25 mouse cellular contexts compared by ENCODE assay signal in genomic region chr5:44576682-44577349, GRCm38 (mm10).
A peak's percentile ranks its signal among the peaks of the same experiment; 100 is the strongest.
DNase-seq lines count a peak whose midpoint lies in the region; ATAC-seq and TF ChIP-seq lines count a peak whose summit lies in the region.
"Had no signal": no experiment of that assay in that cellular context is flagged by ENCODE, and none has a peak within 500 bp of the region (broad histone marks: within the 10 kb centered on the region; RNA-seq: fewer than 3 reads in every experiment).

No protein-coding gene starts in this region.

- H3K9me3 ChIP-seq in intestine, embryonic 14.5 days (ENCODE audit: control insufficient read depth, low read length) = no peaks in the 10 kb centered on the region
- H3K9me3 ChIP-seq in intestine, postnatal 0 days (ENCODE audit: control insufficient read depth) = no peaks in the 10 kb centered on the region
- no peaks in the 10 kb centered on the region for H3K9me3 ChIP-seq in kidney, embryonic 16.5 days (ENCODE audit: low read length)
- no peaks in the 10 kb centered on the region for H3K9me3 ChIP-seq in stomach, embryonic 14.5 days (ENCODE audit: control insufficient read depth, low read depth, low read length)
- H3K9me3 ChIP-seq in stomach, postnatal 0 days (ENCODE audit: control insufficient read depth, low read length) = no peaks in the 10 kb centered on the region
- H3K9me3 ChIP-seq: embryonic facial prominence, embryonic 13.5 days; G1E; hindbrain, embryonic 12.5 days; hindbrain, embryonic 15.5 days had no signal

- no peak for DNase-seq in intestine, embryonic 14.5 days (ENCODE audit: low spot score)
- DNase-seq in kidney, postnatal 36 days = no peak
- DNase-seq in stomach, postnatal 0 days (ENCODE audit: low spot score) = no peak
- DNase-seq in retina, postnatal 1 day = no peak
- DNase-seq: adrenal gland, adult 2 months; adrenal gland, postnatal 14 days; B cell, adult 2 months; cerebellum, adult 11 months; cerebellum, adult 2 months; cerebellum, adult 9-11 months; cerebellum, postnatal 25 days; forebrain, postnatal 0 days; gastrocnemius, adult 2 months; gastrocnemius, postnatal 14 days had no signal

- peak; percentile 70; the same call in 1 of the 2 replicates for ATAC-seq in intestine, embryonic 14.5 days (replicated peaks; ENCODE audit: low FRiP score, low TSS enrichment, low read depth)
- no peak for ATAC-seq in intestine, postnatal 0 days
- no peak for ATAC-seq in kidney, embryonic 16.5 days (ENCODE audit: low FRiP score, low TSS enrichment)
- ATAC-seq in stomach, embryonic 14.5 days (ENCODE audit: insufficient number of reproducible peaks, insufficient read depth, low FRiP score, low read depth) = peak; percentile 56; the same call in 1 of the 2 replicates
- ATAC-seq in stomach, postnatal 0 days (ENCODE audit: low FRiP score, low TSS enrichment) = no peak
- ATAC-seq: forebrain, embryonic 14.5 days; forebrain, postnatal 0 days; Patski had no signal

- peaks cover 20% of the 10 kb centered on the region for H3K4me1 ChIP-seq in intestine, embryonic 14.5 days (replicated peaks; ENCODE audit: control insufficient read depth, insufficient read depth, low read length)
- no peaks in the 10 kb centered on the region for H3K4me1 ChIP-seq in intestine, postnatal 0 days (replicated peaks; ENCODE audit: control insufficient read depth, insufficient read depth, low read length)
- H3K4me1 ChIP-seq in kidney, embryonic 16.5 days (ENCODE audit: insufficient read depth, low read length) = peaks cover 9% of the 10 kb centered on the region; the same call in 1 of the 2 replicates
- H3K4me1 ChIP-seq in stomach, embryonic 14.5 days (ENCODE audit: control insufficient read depth, insufficient read depth, low read length) = 0 out of 2 replicates have a peak, but pooled peaks cover 4% of the 10 kb centered on the region
- 0 out of 2 replicates have a peak, but pooled peaks cover 2% of the 10 kb centered on the region for H3K4me1 ChIP-seq in stomach, postnatal 0 days (replicated peaks; ENCODE audit: control insufficient read depth, insufficient read depth)
- H3K4me1 ChIP-seq: hindbrain, embryonic 12.5 days had no signal

- peak overlapping the region; percentile 51; the same call in 1 of the 2 replicates for H3K27ac ChIP-seq in intestine, embryonic 14.5 days (ENCODE audit: low read depth)
- no peak overlapping the region for H3K27ac ChIP-seq in intestine, postnatal 0 days (ENCODE audit: low read depth, low read length)
- H3K27ac ChIP-seq in kidney, embryonic 16.5 days (ENCODE audit: low read length) = peak overlapping the region; percentile 72; the same call in 1 of the 2 replicates
- H3K27ac ChIP-seq in stomach, embryonic 14.5 days (ENCODE audit: low read length) = peak overlapping the region; percentile 45; the same call in 1 of the 2 replicates
- no peak overlapping the region for H3K27ac ChIP-seq in stomach, postnatal 0 days (replicated peaks)
- H3K27ac ChIP-seq: embryonic facial prominence, embryonic 13.5 days; gastrocnemius, adult 2 months; hindbrain, embryonic 12.5 days; hindbrain, embryonic 15.5 days had no signal

- no peak for TF ChIP-seq CTCF in intestine, postnatal 0 days (IDR thresholded peaks at IDR 0.05; ENCODE audit: low read depth)
- no peak for TF ChIP-seq CTCF in stomach, postnatal 0 days (IDR thresholded peaks at IDR 0.05; ENCODE audit: low read depth)

- no peak overlapping the region for H3K4me2 ChIP-seq in intestine, embryonic 14.5 days (ENCODE audit: low read length)
- no peak overlapping the region for H3K4me2 ChIP-seq in intestine, postnatal 0 days (replicated peaks; ENCODE audit: low read depth)
- H3K4me2 ChIP-seq in kidney, embryonic 16.5 days (replicated peaks; ENCODE audit: low read depth, low read length) = no peak overlapping the region
- H3K4me2 ChIP-seq in stomach, embryonic 14.5 days (replicated peaks; ENCODE audit: low read depth, low read length) = no peak overlapping the region
- no peak overlapping the region for H3K4me2 ChIP-seq in stomach, postnatal 0 days (replicated peaks; ENCODE audit: low read depth)
- H3K4me2 ChIP-seq: embryonic facial prominence, embryonic 13.5 days; heart, embryonic 11.5 days; hindbrain, embryonic 12.5 days; hindbrain, embryonic 15.5 days had no signal

- H3K27me3 ChIP-seq in intestine, embryonic 14.5 days (replicated peaks; ENCODE audit: control insufficient read depth, insufficient read depth, low read length) = no peaks in the 10 kb centered on the region
- no peaks in the 10 kb centered on the region for H3K27me3 ChIP-seq in intestine, postnatal 0 days (replicated peaks; ENCODE audit: control insufficient read depth, insufficient read depth, low read length)
- no peaks in the 10 kb centered on the region for H3K27me3 ChIP-seq in kidney, embryonic 16.5 days (ENCODE audit: insufficient read depth, low read length)
- H3K27me3 ChIP-seq in stomach, embryonic 14.5 days (ENCODE audit: control insufficient read depth, insufficient read depth, low read length) = no peaks in the 10 kb centered on the region
- H3K27me3 ChIP-seq in stomach, postnatal 0 days (ENCODE audit: control insufficient read depth, insufficient read depth, low read length) = no peaks in the 10 kb centered on the region
- H3K27me3 ChIP-seq: CH12.LX; embryonic facial prominence, embryonic 13.5 days; hindbrain, embryonic 12.5 days; hindbrain, embryonic 15.5 days had no signal

- no peaks in the 10 kb centered on the region for H3K36me3 ChIP-seq in intestine, embryonic 14.5 days (ENCODE audit: control insufficient read depth, insufficient read depth, low read length)
- H3K36me3 ChIP-seq in intestine, postnatal 0 days (ENCODE audit: control insufficient read depth, insufficient read depth) = no peaks in the 10 kb centered on the region
- H3K36me3 ChIP-seq in kidney, embryonic 16.5 days (ENCODE audit: insufficient read depth, low read length) = no peaks in the 10 kb centered on the region
- no peaks in the 10 kb centered on the region for H3K36me3 ChIP-seq in stomach, embryonic 14.5 days (ENCODE audit: control insufficient read depth, insufficient read depth, low read length)
- H3K36me3 ChIP-seq in stomach, postnatal 0 days (ENCODE audit: control insufficient read depth, insufficient read depth, low read length) = no peaks in the 10 kb centered on the region
- H3K36me3 ChIP-seq: embryonic facial prominence, embryonic 13.5 days; G1E; hindbrain, embryonic 12.5 days; hindbrain, embryonic 15.5 days had no signal

- no peak overlapping the region for H3K4me3 ChIP-seq in intestine, embryonic 14.5 days (ENCODE audit: low read depth, low read length)
- H3K4me3 ChIP-seq in intestine, postnatal 0 days (ENCODE audit: low read depth, low read length) = no peak overlapping the region
- no peak overlapping the region for H3K4me3 ChIP-seq in kidney, embryonic 16.5 days (ENCODE audit: low read length)
- no peak overlapping the region for H3K4me3 ChIP-seq in stomach, embryonic 14.5 days (ENCODE audit: low read depth, low read length)
- H3K4me3 ChIP-seq in stomach, postnatal 0 days (ENCODE audit: low read depth, low read length) = no peak overlapping the region
- H3K4me3 ChIP-seq: embryonic facial prominence, embryonic 13.5 days; gastrocnemius, adult 2 months; hindbrain, embryonic 12.5 days; hindbrain, embryonic 15.5 days had no signal

- no peak for TF ChIP-seq EP300 in stomach, postnatal 0 days (optimal IDR thresholded peaks at IDR 0.05)

- H3K9ac ChIP-seq in intestine, embryonic 14.5 days (ENCODE audit: low read length) = no peak overlapping the region
- H3K9ac ChIP-seq in intestine, postnatal 0 days (ENCODE audit: low read depth, low read length) = no peak overlapping the region
- no peak overlapping the region for H3K9ac ChIP-seq in kidney, embryonic 16.5 days (replicated peaks; ENCODE audit: low read length)
- no peak overlapping the region for H3K9ac ChIP-seq in stomach, embryonic 14.5 days (replicated peaks; ENCODE audit: low read depth, low read length)
- no peak overlapping the region for H3K9ac ChIP-seq in stomach, postnatal 0 days (ENCODE audit: low read length)
- H3K9ac ChIP-seq: embryonic facial prominence, embryonic 13.5 days; forebrain, postnatal 0 days; hindbrain, embryonic 12.5 days; hindbrain, embryonic 15.5 days had no signal

- WGBS in intestine, embryonic 14.5 days = 27% methylated on average over 2 of the region's 2 CpGs
- WGBS in intestine, postnatal 0 days = 53% methylated on average over 2 of the region's 2 CpGs
- WGBS in kidney, embryonic 16.5 days = 46% methylated on average over 2 of the region's 2 CpGs
- 33% methylated on average over 2 of the region's 2 CpGs for WGBS in stomach, embryonic 14.5 days
- 38% methylated on average over 2 of the region's 2 CpGs for WGBS in stomach, postnatal 0 days

Comparison
In these comparisons a context has a peak if more than half of its experiments do, and no peak if none do; other contexts are left out.
1. ATAC-seq: peak in intestine, embryonic 14.5 days (single experiment) and stomach, embryonic 14.5 days (single experiment); none in intestine, postnatal 0 days (single experiment), kidney, embryonic 16.5 days (single experiment) and stomach, postnatal 0 days (single experiment).
2. H3K27ac ChIP-seq: peak in intestine, embryonic 14.5 days (single experiment), kidney, embryonic 16.5 days (single experiment) and stomach, embryonic 14.5 days (single experiment); none in intestine, postnatal 0 days (single experiment) and stomach, postnatal 0 days (single experiment).